Mouse (Mus musculus) E14TG2a.4 (cell line): ENCODE measurements at regions not wholly inside any gene's neighbourhood (a gene's known extent, or its start where the extent isn't known, plus 50 kb on each side); places are given as distances from the start of the nearest gene placed in this dataset.

Experiments
- H3K27me3 ChIP-seq: 2 replicates; pipeline ENCODE4 v1.6.1; 2014; ENCODE audit warnings: low read length, control low read depth; ENCODE audit not compliant: insufficient read depth
- H3K36me3 ChIP-seq: 2 replicates; pipeline ENCODE4 v1.6.1; 2014; ENCODE audit warnings: low read length, control low read depth; ENCODE audit not compliant: insufficient read depth
- H3K4me1 ChIP-seq: replicated peaks from 2 replicates; pipeline ENCODE4 v1.6.1; 2014; ENCODE audit warnings: low read depth, low read length, control low read depth
- H3K4me3 ChIP-seq: replicated peaks from 2 replicates; pipeline ENCODE4 v1.5.1; 2014; ENCODE audit warnings: mild to moderate bottlenecking, low read length
- H3K9me3 ChIP-seq: 2 replicates; pipeline ENCODE4 v1.6.1; 2014; ENCODE audit warnings: low read length, control low read depth
- CTCF ChIP-seq: conservative IDR thresholded peaks from 2 replicates; pipeline ENCODE4 v1.5.1; 2014; ENCODE audit warnings: low read length
- NANOG ChIP-seq: IDR thresholded peaks from 2 replicates; pipeline ENCODE4 v1.6.1; 2014; ENCODE audit warnings: borderline replicate concordance, low read length, mixed read lengths
- POU5F1 ChIP-seq: IDR thresholded peaks from 2 replicates; pipeline ENCODE4 v1.6.1; 2014; ENCODE audit warnings: low read length, borderline replicate concordance

DNA sequence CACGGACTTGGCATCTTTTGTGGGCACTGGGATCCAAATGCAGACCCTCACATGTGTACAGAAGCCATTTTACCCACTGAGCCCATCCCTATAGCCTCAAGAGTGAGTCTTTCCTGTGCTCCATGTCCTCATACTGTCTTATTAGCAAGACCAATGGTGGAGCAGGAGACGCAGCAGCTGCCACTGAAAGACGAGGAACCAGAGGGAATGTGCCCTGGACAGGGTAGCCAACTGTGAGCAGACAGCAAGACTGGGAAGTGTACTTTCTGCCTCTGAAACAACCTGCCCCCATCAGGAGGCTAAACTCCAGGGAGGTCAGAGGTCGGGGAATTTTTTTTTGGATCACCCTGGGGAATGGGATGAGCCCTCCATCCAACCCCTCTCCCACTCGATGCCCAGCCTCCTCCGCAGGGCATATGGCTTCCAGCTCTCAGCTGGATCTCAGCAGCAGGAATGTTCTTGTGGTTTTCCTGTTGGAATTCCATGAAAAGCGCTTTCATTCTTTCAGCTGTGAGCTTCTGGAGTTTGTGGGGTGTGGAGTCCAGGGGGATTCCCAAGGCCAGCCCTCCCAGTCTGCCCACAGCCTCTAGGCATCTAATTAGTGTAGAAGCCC lies 131.2 kb upstream of the Haao start:
- H3K4me1 ChIP-seq: peaks cover 12% of the 10 kb centered on the region
- no peak overlapping the region for H3K4me3 ChIP-seq
- peaks cover 3% of the 10 kb centered on the region for H3K9me3 ChIP-seq
- peaks cover 21% of the 10 kb centered on the region for H3K27me3 ChIP-seq
- TF ChIP-seq POU5F1 (no peak), CTCF (no peak), NANOG (no peak)
- no peaks in the 10 kb centered on the region for H3K36me3 ChIP-seq

GRCm38 (mm10) chr17:83977725-83978124 lies 130.0 kb upstream of the Haao start:
- TF ChIP-seq POU5F1 (no peak), CTCF (no peak), NANOG (no peak)
- H3K9me3 ChIP-seq: no peaks in the 10 kb centered on the region
- peaks cover 21% of the 10 kb centered on the region for H3K27me3 ChIP-seq
- H3K4me3 ChIP-seq: no peak overlapping the region
- H3K4me1 ChIP-seq: peaks cover 17% of the 10 kb centered on the region
- no peaks in the 10 kb centered on the region for H3K36me3 ChIP-seq

GRCm38 (mm10) chr17:83975813-83976212 lies 128.1 kb upstream of the Haao start:
- no peak for TF ChIP-seq CTCF
- no peak for TF ChIP-seq POU5F1
- TF ChIP-seq NANOG: no peak
- H3K27me3 ChIP-seq: peaks cover 15% of the 10 kb centered on the region
- no peaks in the 10 kb centered on the region for H3K36me3 ChIP-seq
- no peak overlapping the region for H3K4me3 ChIP-seq
- H3K4me1 ChIP-seq: peaks cover 23% of the 10 kb centered on the region
- no peaks in the 10 kb centered on the region for H3K9me3 ChIP-seq

DNA sequence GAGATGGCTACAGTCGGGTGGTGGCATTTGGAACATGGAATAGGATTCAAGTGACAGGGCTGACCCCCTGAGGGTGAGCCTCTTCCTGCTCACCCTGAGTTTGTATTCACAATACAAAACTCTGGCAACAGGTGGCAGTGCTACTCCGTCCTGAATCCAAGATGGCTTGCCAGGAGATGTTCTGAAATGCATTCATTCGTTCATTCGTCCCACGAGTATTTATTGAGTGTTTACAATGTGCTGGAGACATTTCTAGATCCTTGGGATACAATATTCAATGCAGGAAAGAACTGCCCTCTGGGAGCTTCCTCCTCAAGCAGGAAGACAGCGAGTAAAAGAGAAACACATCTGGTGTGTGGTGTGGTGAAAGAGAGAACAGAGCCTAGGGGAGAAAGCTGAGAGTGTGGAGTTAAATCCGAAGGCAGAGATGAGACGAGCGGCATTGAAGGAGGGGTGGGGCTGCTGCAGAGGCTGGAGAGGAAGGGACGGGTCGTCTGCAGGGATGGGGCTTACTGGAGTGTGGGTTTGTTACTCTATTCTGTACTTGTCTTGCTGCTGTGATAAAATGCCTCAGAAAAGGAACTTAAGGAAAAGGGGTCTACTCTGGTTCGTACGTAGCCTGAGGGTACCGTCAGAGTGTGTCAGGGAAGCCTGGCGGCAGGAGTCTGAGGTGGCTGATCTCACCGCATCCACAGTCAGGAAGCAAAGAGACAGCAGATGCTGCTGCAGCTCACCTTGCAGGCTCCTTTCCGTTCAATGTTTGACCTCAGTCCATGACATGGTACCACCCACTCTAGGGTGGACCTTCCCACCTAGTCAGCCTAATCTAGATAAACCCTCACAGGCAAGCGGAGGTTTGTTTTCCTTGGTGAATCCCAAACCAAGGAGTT lies 125.9 kb upstream of the Haao start:
- H3K9me3 ChIP-seq: no peaks in the 10 kb centered on the region
- 0 out of 2 replicates have a peak overlapping the region, but pooled peaks have one; percentile 23 for H3K4me3 ChIP-seq
- peaks cover 37% of the 10 kb centered on the region for H3K4me1 ChIP-seq
- H3K36me3 ChIP-seq: no peaks in the 10 kb centered on the region
- H3K27me3 ChIP-seq: no peaks in the 10 kb centered on the region
- no peak for TF ChIP-seq POU5F1
- peak; percentile 40 for TF ChIP-seq CTCF

DNA sequence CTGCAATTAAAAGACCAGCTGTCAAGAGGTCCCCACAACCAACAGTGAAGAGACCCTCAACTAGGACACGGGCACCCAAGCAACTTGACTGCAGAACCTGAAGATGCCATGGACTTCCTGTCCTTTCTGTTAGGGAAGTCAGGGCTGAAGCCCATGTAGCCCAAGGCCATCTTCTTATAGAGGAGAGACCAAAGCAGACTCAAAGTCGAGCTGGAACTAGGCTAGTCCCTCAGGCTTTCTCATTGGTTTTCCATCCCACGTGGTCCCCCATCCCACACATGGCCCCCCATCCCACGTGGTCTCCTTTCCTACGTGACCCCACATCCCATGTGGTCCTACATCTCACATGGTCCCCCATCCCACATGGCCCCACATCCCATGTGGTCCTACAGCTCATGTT lies 125.1 kb upstream of the Haao start:
- H3K27me3 ChIP-seq: no peaks in the 10 kb centered on the region
- no peaks in the 10 kb centered on the region for H3K9me3 ChIP-seq
- H3K4me3 ChIP-seq: no peak overlapping the region
- TF ChIP-seq NANOG (no peak), POU5F1 (no peak), CTCF (no peak)
- H3K4me1 ChIP-seq: peaks cover 37% of the 10 kb centered on the region
- H3K36me3 ChIP-seq: no peaks in the 10 kb centered on the region

- no peak overlapping the region for H3K4me3 ChIP-seq
- TF ChIP-seq CTCF (no peak), POU5F1 (no peak), NANOG (no peak)
- H3K27me3 ChIP-seq: no peaks in the 10 kb centered on the region; the same call in 1 of the 2 replicates
- H3K9me3 ChIP-seq: no peaks in the 10 kb centered on the region
- H3K36me3 ChIP-seq: no peaks in the 10 kb centered on the region
- H3K4me1 ChIP-seq: peaks cover 37% of the 10 kb centered on the region
Measured at GRCm38 (mm10) chr17:83972470-83972869, 124.7 kb upstream of the Haao start.

DNA sequence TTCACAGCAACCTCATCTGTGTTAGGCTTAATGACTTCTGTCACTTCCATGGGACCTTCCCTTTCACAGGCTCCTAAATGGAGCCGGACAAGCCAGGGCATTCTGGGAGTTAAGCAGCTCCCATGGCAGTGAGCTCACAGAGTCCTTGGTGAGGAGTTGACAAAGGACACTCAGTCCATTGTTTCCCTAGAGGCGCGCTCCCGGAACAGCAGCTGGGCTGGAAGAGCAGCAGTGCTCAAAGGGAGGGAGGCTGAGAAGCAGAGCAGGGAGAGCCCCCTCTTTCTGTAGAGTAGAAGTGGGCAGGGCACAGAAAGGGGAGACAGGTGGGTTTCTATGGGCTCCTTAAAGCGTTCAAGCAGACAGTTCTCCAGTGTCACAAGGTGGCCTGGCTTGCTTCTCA lies 124.3 kb upstream of the Haao start:
- H3K4me1 ChIP-seq: peaks cover 37% of the 10 kb centered on the region
- no peaks in the 10 kb centered on the region for H3K9me3 ChIP-seq
- H3K36me3 ChIP-seq: no peaks in the 10 kb centered on the region
- H3K27me3 ChIP-seq: no peaks in the 10 kb centered on the region; the same call in 1 of the 2 replicates
- TF ChIP-seq CTCF (no peak), NANOG (no peak), POU5F1 (no peak)
- H3K4me3 ChIP-seq: no peak overlapping the region

DNA sequence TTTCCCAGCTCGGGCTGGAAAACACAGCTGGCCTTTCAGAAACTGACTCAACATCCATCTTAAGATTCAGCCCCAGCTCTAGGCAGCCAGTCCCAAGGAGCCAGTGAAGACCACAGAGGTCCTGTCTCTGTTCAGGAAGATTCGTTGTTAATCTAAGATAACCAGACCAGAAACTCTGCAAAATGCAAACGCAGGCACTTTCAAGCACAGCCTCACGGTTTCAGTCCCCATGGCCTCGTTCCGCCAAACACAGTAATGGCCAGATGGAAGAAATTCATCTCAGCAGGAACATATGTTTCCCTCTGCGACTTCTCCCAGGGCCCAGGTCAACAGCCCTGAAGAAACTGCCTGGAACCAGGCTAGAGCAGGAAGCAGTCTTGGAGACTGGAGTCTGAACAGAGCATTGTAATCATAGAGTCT lies 121.7 kb upstream of the Haao start:
- TF ChIP-seq CTCF: no peak
- TF ChIP-seq POU5F1: no peak
- no peak for TF ChIP-seq NANOG
- H3K27me3 ChIP-seq: peaks cover 7% of the 10 kb centered on the region
- H3K9me3 ChIP-seq: no peaks in the 10 kb centered on the region
- H3K36me3 ChIP-seq: no peaks in the 10 kb centered on the region
- H3K4me3 ChIP-seq: 0 out of 2 replicates have a peak overlapping the region, but pooled peaks have one; percentile 7
- peaks cover 42% of the 10 kb centered on the region for H3K4me1 ChIP-seq
